Mouse (Mus musculus) thymus, adult 2 months (tissue): Measurements from ENCODE around the gene Acpp. TPM values are rescaled to one million over a fixed set of nuclear protein-coding genes. Genes with fewer than 3 reads are reported as not detected.

ENCODE experiments used
- DNase-seq: peaks from one replicate; pipeline ENCODE4 v3.0.0; 2021
- H3K27ac ChIP-seq: fragments of 200-500 bp; 2 replicates; pipeline ENCODE4 v1.5.1; 2012; ENCODE audit warnings: low read length, control low read depth; ENCODE audit not compliant: control insufficient read depth, insufficient read depth
- H3K27me3 ChIP-seq: fragments of 200-500 bp; 2 replicates; pipeline ENCODE4 v1.6.1; 2012; ENCODE audit warnings: mild to moderate bottlenecking, low read length, moderate library complexity, mixed read lengths; ENCODE audit not compliant: control insufficient read depth, insufficient read depth
- H3K36me3 ChIP-seq: fragments of 200-500 bp; 2 replicates; pipeline ENCODE4 v1.6.1; 2012; ENCODE audit warnings: mild to moderate bottlenecking, low read length, moderate library complexity; ENCODE audit not compliant: control insufficient read depth, insufficient read depth
- H3K4me1 ChIP-seq: fragments of 200-500 bp; replicated peaks from 2 replicates; pipeline ENCODE4 v1.6.1; 2012; ENCODE audit warnings: low read length; ENCODE audit not compliant: control insufficient read depth, insufficient read depth
- H3K4me3 ChIP-seq: fragments of 200-500 bp; 2 replicates; pipeline ENCODE4 v1.5.1; 2012; ENCODE audit warnings: mild to moderate bottlenecking, low read length, control low read depth, moderate library complexity; ENCODE audit not compliant: control insufficient read depth, insufficient read depth
- CTCF ChIP-seq: fragments of 200-500 bp; IDR thresholded peaks from 2 replicates; pipeline ENCODE4 v1.5.1; 2012; ENCODE audit warnings: mild to moderate bottlenecking, control low read depth, low read length, moderate library complexity, borderline replicate concordance; ENCODE audit not compliant: control insufficient read depth, poor library complexity, insufficient read depth; ENCODE audit errors: extremely low read depth
- POLR2A ChIP-seq: fragments of 200-500 bp; IDR thresholded peaks from 2 replicates; pipeline ENCODE4 v1.6.1; 2012; ENCODE audit warnings: mild to moderate bottlenecking, low read length, control low read depth, moderate library complexity; ENCODE audit not compliant: control insufficient read depth, poor library complexity, insufficient read depth; ENCODE audit errors: extremely low read depth
- WGBS: fragments of 180-500 bp; shearing (Covaris S2); methylation state at CpG from one replicate; pipeline ENCODE4 v1.1.7; 2018; 5-methylcytosine and 5-hydroxymethylcytosine counted together
- polyA plus RNA-seq: library from polyadenylated mRNA; depleted of rRNA; stranded (reverse); fragments of >200 nt; gene quantifications from 2 replicates; pipeline ENCODE4 v1.2.3, GENCODE M21; 2012

Acpp gene
- polyA plus RNA-seq, 1 experiment, result 11.2 TPM

DNA sequence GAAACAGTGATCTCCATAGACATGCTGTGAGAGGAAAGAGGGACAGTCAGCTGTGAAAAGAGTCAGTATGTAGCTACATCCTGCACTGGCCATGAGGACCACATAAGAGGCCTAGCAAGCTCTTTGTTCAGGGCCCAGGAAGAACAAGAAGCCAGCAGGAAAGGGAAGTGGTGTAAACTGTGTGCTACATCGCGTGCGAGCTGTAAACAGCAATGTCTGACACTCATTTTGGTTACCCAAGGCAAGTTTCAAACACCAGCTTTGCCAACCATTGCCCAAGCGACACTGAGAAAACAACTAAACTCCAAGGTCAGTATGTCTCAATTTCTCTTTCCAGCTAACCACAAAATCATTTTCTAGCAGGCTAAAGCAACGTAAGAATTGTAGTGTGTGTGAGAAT is 6.2 kb downstream of the Acpp start:
- H3K27ac ChIP-seq, result no peak overlapping the region
- no peak for TF ChIP-seq POLR2A
- no peak overlapping the region for H3K4me3 ChIP-seq
- 65% methylated on average over 5 of the region's 5 CpGs for WGBS
- peak; percentile 39 for DNase-seq
- H3K27me3 ChIP-seq, result no peaks in the 10 kb centered on the region
- no peaks in the 10 kb centered on the region; the same call in 1 of the 2 replicates for H3K4me1 ChIP-seq
- no peaks in the 10 kb centered on the region for H3K36me3 ChIP-seq

DNA sequence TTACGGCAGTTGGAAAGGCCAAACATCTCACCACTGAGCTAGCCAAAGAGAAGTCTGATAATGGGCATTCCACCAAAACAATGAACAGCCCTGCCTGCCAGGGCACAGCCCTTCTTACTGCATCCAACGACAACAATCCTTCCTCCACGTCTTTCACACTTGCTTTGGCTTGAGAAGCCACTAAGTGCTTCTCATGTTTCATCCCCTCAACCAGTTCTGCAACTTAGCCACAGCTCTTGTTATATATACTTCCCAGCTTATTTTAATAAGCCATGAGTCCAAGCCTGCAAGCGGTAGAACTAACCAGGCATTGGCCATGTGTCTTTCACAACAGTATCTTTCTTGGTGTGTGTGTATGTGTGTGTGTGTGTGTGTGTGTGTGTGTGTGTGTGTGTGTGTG is 8.9 kb downstream of the Acpp start:
- WGBS, result 90% methylated on average over 4 of the region's 4 CpGs
- TF ChIP-seq POLR2A, result no peak
- no peaks in the 10 kb centered on the region for H3K36me3 ChIP-seq
- H3K27me3 ChIP-seq, result no peaks in the 10 kb centered on the region
- no peak for DNase-seq
- H3K27ac ChIP-seq, result no peak overlapping the region
- H3K4me1 ChIP-seq, result no peaks in the 10 kb centered on the region; the same call in 1 of the 2 replicates
- H3K4me3 ChIP-seq, result no peak overlapping the region

GRCm38 (mm10) chr9:104321519-104321918 is 16.0 kb downstream of the Acpp start:
- WGBS, result 84% methylated on average over 7 of the region's 7 CpGs
- no peak for DNase-seq
- no peaks in the 10 kb centered on the region for H3K4me1 ChIP-seq
- H3K36me3 ChIP-seq, result no peaks in the 10 kb centered on the region
- no peak overlapping the region for H3K4me3 ChIP-seq
- H3K27ac ChIP-seq, result no peak overlapping the region
- no peaks in the 10 kb centered on the region for H3K27me3 ChIP-seq
- TF ChIP-seq CTCF (no peak), POLR2A (no peak)

DNA sequence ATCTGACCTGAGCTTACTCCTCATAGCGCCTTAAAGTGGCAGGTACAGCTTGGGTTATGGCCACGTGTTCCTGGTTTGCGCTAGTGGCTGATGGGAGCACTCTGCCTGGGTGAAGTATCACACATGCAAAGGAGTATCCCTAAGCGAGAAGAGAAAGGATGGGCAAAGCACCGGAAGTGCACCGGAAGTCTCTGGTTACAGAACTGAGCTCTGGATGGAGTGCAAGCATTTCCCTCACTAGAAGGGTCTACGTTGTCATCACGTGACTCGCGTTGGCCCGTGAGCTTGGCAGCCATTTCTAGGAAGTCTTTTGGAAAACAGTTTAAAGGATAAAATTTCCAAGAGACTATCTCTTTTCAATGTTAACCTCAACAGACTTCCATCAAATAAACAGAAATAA is 21.2 kb downstream of the Acpp start:
- H3K27ac ChIP-seq, result no peak overlapping the region
- DNase-seq, result no peak
- 90% methylated on average over 11 of the region's 11 CpGs for WGBS
- H3K4me3 ChIP-seq, result no peak overlapping the region
- H3K4me1 ChIP-seq, result no peaks in the 10 kb centered on the region
- no peaks in the 10 kb centered on the region for H3K36me3 ChIP-seq
- TF ChIP-seq POLR2A, result no peak
- no peak for TF ChIP-seq CTCF
- no peaks in the 10 kb centered on the region for H3K27me3 ChIP-seq

- peak; percentile 22 for DNase-seq
- 15% methylated on average over 10 of the region's 10 CpGs for WGBS
- H3K36me3 ChIP-seq, result no peaks in the 10 kb centered on the region
- H3K4me1 ChIP-seq, result no peaks in the 10 kb centered on the region
- H3K27ac ChIP-seq, result no peak overlapping the region
- H3K27me3 ChIP-seq, result no peaks in the 10 kb centered on the region
- TF ChIP-seq CTCF, result no peak
- no peak for TF ChIP-seq POLR2A
- H3K4me3 ChIP-seq, result no peak overlapping the region
These were observed 22.0 kb downstream of the Acpp start for GRCm38 (mm10) chr9:104315499-104315898.

DNA sequence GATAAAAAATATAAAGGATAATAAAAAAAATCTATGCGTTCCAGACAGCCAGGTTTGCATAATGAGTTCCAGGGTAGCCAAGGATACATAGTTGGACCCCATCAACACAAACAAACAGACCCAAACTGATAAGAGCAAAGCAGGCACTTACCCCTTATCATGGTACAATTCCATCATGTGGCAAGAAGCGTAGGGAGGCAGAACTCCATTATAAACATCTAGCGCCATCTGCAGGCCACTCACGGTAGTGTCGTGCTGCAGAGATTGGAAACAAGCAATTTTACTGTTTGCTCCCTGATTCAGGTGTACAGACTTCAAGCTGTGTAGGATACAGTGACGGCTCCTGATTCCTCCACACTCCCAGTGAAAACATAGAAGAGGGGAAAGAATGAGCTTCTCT is 30.8 kb downstream of the Acpp start:
- WGBS, result 27% methylated on average over 6 of the region's 6 CpGs
- no peaks in the 10 kb centered on the region for H3K27me3 ChIP-seq
- DNase-seq, result peak; percentile 69
- no peak overlapping the region for H3K4me3 ChIP-seq
- no peak overlapping the region for H3K27ac ChIP-seq
- H3K36me3 ChIP-seq, result no peaks in the 10 kb centered on the region
- TF ChIP-seq CTCF, result no peak
- no peak for TF ChIP-seq POLR2A
- no peaks in the 10 kb centered on the region for H3K4me1 ChIP-seq

GRCm38 (mm10) chr9:104305333-104306111 is 32.0 kb downstream of the Acpp start:
- 97% methylated on average over 6 of the region's 6 CpGs for WGBS
- TF ChIP-seq CTCF (no peak), POLR2A (no peak)
- Histone ChIP-seq H3K27me3 (no peaks in the 10 kb centered on the region), H3K4me3 (no peak overlapping the region), H3K36me3 (no peaks in the 10 kb centered on the region), H3K27ac (no peak overlapping the region), H3K4me1 (no peaks in the 10 kb centered on the region)
- DNase-seq, result no peak
